Mouse (Mus musculus) central nervous system, embryonic 11.5 days (tissue): ENCODE results near the gene Olfr206. TPM values are rescaled to one million over a fixed set of nuclear protein-coding genes. Genes with fewer than 3 reads are reported as not detected.

Source experiments
- polyA plus RNA-seq: library from polyadenylated mRNA; depleted of rRNA; stranded (reverse); fragments of >200 nt; gene quantifications from 2 replicates; pipeline ENCODE4 v1.2.3, GENCODE M21; 2012; rRNA removed

The Olfr206 gene
- not detected in 2 replicates for polyA plus RNA-seq

DNA sequence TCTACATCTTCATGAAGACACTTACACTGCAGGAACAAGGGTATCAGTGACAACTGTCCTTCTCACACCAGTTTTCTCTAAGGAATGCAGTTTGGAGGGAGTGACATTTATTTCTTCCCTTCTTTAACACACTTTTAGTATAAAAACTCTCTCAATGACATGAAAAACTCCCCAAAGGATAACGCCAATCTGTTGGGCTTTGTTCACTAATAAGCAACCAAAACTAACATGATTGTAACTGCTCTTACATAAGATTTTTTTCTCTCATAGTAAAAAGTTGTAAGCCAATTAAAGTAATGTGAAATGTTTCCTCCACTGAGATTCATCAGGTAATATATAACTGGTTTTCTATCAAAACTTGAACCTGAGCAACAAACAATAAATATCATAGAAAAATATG is at the start of gene Olfr206:
TSS of gene Olfr206 (minus strand) at position 101 of the 400 bp plus-strand sequence.

DNA sequence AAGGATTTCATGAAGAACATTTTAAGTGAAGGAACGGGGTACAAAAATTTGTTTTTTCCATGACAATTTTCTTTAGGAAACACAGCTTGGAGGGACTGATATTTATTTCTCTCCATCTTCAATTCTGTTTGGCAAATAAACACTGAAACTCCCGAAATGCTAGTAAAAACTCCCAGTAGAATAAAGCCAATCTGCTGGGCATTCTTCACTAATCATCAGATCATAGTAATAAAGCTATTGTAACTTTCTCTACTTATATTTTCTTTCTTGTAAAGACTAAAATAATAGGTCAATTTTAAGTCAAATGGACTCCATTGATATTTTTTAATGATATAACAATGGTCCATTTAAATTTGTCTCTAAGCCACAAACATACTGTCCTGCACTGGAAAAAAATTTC is 14.8 kb upstream of the Olfr206 start, which contains the start of gene Olfr209:
TSS of gene Olfr209 (minus strand) at position 101 of the 400 bp plus-strand sequence.

DNA sequence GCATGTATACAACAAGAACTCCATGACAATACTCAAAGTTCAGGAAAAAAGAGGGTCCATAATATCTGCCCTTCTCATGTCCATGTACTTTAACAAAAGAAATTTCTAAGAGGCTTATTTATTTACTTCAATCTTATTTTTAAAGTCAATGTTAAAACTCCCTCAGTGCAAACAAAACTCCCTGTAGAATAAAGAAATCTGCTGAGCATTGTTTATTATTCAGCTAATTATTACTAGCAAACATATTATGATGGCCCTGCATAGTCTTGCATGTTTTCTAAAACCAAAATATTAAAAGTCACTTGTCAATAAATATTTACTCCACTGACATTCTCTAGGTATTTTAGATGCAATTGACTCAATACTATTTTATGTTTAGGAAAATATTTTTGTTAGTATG is 18.0 kb downstream of the Olfr206 start, which contains the start of gene Olfr205:
TSS of gene Olfr205 (minus strand) at position 101 of the 400 bp plus-strand sequence.

DNA sequence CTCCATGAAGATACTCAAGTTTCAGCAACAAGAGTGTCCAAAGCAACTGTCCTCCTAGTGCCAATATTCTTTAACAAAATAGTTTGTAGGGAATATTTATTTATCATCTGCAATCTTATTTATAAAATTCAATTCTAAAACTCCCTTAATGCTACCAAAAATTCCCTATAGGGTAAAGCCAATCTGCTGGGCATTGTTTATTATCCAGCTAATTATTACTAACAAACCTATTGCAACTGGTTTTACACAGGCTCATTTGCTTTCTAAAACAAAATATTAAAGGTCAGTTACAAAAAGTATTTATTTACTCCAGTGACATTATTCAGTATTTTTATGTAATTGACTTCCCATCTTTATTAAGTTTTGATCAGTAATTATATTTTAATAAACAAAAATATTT is 30.9 kb downstream of the Olfr206 start, which contains the start of gene Olfr204:
TSS of gene Olfr204 (minus strand) at position 101 of the 400 bp plus-strand sequence.

DNA sequence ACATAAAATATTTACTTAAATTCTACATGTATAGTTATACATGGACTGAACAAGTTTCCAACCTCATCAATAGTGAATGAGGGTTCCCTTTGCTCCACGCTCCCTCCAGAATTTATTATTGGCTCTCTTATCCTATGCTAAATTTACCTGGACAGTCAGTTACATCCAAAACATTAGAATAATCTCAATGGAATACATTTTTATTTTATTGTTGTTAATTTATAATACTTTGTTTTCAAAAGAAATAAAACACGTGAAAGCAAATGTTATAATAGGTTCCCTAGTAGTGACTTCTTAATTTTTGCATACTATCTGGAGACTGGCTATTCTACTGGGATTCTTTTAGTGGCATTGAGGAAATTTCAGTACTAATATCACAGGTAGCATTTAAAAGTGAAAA is 50.5 kb downstream of the Olfr206 start, which contains the start of gene Olfr203:
TSS of gene Olfr203 (plus strand) at position 301 of the 400 bp plus-strand sequence.

Other genes with a start within 250 kb of the Olfr206 start
- not detected in 2 replicates for gene Olfr193, start 237.4 kb downstream of the Olfr206 start, polyA plus RNA-seq
- gene Olfr194, start 228.2 kb downstream of the Olfr206 start, polyA plus RNA-seq, result not detected in 2 replicates
- not detected in 2 replicates for gene Olfr195, start 202.2 kb downstream of the Olfr206 start, polyA plus RNA-seq
- not detected in 2 replicates for gene Olfr196, start 178.8 kb downstream of the Olfr206 start, polyA plus RNA-seq
- not detected in 2 replicates for gene Olfr198, start 145.7 kb downstream of the Olfr206 start, polyA plus RNA-seq
- gene Olfr199, start 129.5 kb downstream of the Olfr206 start, polyA plus RNA-seq, result not detected in 2 replicates
- not detected in 2 replicates for gene Olfr201, start 76.6 kb downstream of the Olfr206 start, polyA plus RNA-seq
- not detected in 2 replicates for gene Olfr202, start 62.5 kb downstream of the Olfr206 start, polyA plus RNA-seq
- gene Olfr203, start 50.4 kb downstream of the Olfr206 start, polyA plus RNA-seq, result not detected in 2 replicates
- 0.01 TPM in 1 of 2 replicates, not detected in the other for gene Olfr204, start 31.0 kb downstream of the Olfr206 start, polyA plus RNA-seq
- gene Olfr205, start 18.1 kb downstream of the Olfr206 start, polyA plus RNA-seq, result not detected in 2 replicates
- gene Olfr209, start 14.7 kb upstream of the Olfr206 start, polyA plus RNA-seq, result not detected in 2 replicates
- gene Gabrr3, start 58.1 kb upstream of the Olfr206 start, polyA plus RNA-seq, result 0.04 TPM in 2 replicates
- 13.4 and 15.4 TPM in 2 replicates for gene Riox2, start 122.5 kb upstream of the Olfr206 start, polyA plus RNA-seq